Mouse (Mus musculus): ENCODE measurements around the gene Dnmt3a. TPM values are rescaled to one million over a fixed set of nuclear protein-coding genes. Genes with fewer than 3 reads are reported as not detected.

Dnmt3a gene
- total and polyA plus RNA-seq, 3 experiments: 15.5 to 61.5 (median 23.4) TPM

- H3K4me2 ChIP-seq (ENCODE audit: insufficient read depth, low read depth, poor library complexity, severe bottlenecking): no peak overlapping the region
- DNase-seq (ENCODE audit: extremely low read depth): no peak
- H3K9ac ChIP-seq (ENCODE audit: insufficient read depth, low read depth): no peak overlapping the region
- H3K4me3 ChIP-seq (replicated peaks in 1 of 3; ENCODE audit: low read depth in 2 of 3, low read length in 2 of 3, poor library complexity in 1 of 3): no peak overlapping the region
- in situ Hi-C loops (cut with MboI; ENCODE audit: low pct_ligation_motif_present, low pct_unique_long_range_greater_than_20kb, low sequenced_read_pairs) (no loop called here), dilution Hi-C loops (cut with MboI; ENCODE audit: extremely low pct_ligation_motif_present, extremely low pct_unique_long_range_greater_than_20kb, low sequenced_read_pairs) (no loop called here)
- H3K79me2 ChIP-seq (replicated peaks; ENCODE audit: control insufficient read depth, extremely low read depth, insufficient read depth, poor library complexity, severe bottlenecking): no peaks in the 10 kb centered on the region
- H3K27ac ChIP-seq (ENCODE audit: insufficient read depth, low read depth): no peak overlapping the region
- peaks cover 15 to 54% of the 10 kb centered on the region in 2 experiments for H3K36me3 ChIP-seq (replicated peaks in 1 of 2; ENCODE audit: control insufficient read depth in 1 of 2, insufficient read depth in 1 of 2, low read length in 1 of 2)
- no peaks in the 10 kb centered on the region for H3K27me3 ChIP-seq (replicated peaks)
- peaks cover 26 to 88% of the 10 kb centered on the region in 2 experiments for H3K4me1 ChIP-seq (ENCODE audit: control insufficient read depth in 1 of 2, insufficient read depth in 2 of 2)
- H3K9me3 ChIP-seq (replicated peaks; ENCODE audit: low read length): no peaks in the 10 kb centered on the region
- no peak for TF ChIP-seq NRF1 (IDR thresholded peaks at IDR 0.05; ENCODE audit: low read depth, low read length)
- TF ChIP-seq BHLHE40 (IDR thresholded peaks at IDR 0.05; ENCODE audit: low read depth, low read length): no peak
- no peak for TF ChIP-seq PAX5 (IDR thresholded peaks at IDR 0.05; ENCODE audit: low read length)
- no peak for TF ChIP-seq NELFE (IDR thresholded peaks at IDR 0.05; ENCODE audit: low read depth, low read length)
- TF ChIP-seq RAD21 (IDR thresholded peaks at IDR 0.05; ENCODE audit: low read depth, low read length): no peak
- no peak for TF ChIP-seq TBP (conservative IDR thresholded peaks at IDR 0.05; ENCODE audit: low read depth, low read length)
- TF ChIP-seq SIN3A (IDR thresholded peaks at IDR 0.05; ENCODE audit: low read length): no peak
- no peak for TF ChIP-seq SMC3 (IDR thresholded peaks at IDR 0.05; ENCODE audit: low read depth, low read length)
- no peak for TF ChIP-seq MXI1 (IDR thresholded peaks at IDR 0.05; ENCODE audit: low read depth, low read length)
- TF ChIP-seq HCFC1 (IDR thresholded peaks at IDR 0.05; ENCODE audit: low read depth, low read length): no peak
- no peak for TF ChIP-seq MEF2A (IDR thresholded peaks at IDR 0.05; ENCODE audit: borderline replicate concordance, low read depth, low read length)
- TF ChIP-seq TCF12 (IDR thresholded peaks at IDR 0.05; ENCODE audit: low read depth, low read length): no peak
These were observed 52.9 kb downstream of the Dnmt3a start for GRCm38 (mm10) chr12:3858754-3859153.

GRCm38 (mm10) chr12:3859545-3859944 is 53.7 kb downstream of the Dnmt3a start:
- in situ Hi-C loops (cut with MboI; ENCODE audit: low pct_ligation_motif_present, low pct_unique_long_range_greater_than_20kb, low sequenced_read_pairs) (no loop called here), dilution Hi-C loops (cut with MboI; ENCODE audit: extremely low pct_ligation_motif_present, extremely low pct_unique_long_range_greater_than_20kb, low sequenced_read_pairs) (no loop called here)
- no peak overlapping the region for H3K4me3 ChIP-seq (replicated peaks in 1 of 3; ENCODE audit: low read depth in 2 of 3, low read length in 2 of 3, poor library complexity in 1 of 3)
- TF ChIP-seq PAX5 (IDR thresholded peaks at IDR 0.05; ENCODE audit: low read length) (no peak), POLR2AphosphoS2 (IDR thresholded peaks at IDR 0.05; ENCODE audit: low read depth, low read length) (no peak), NELFE (IDR thresholded peaks at IDR 0.05; ENCODE audit: low read depth, low read length) (no peak), ETS1 (conservative IDR thresholded peaks at IDR 0.05; ENCODE audit: low read depth, low read length) (no peak), ELF1 (IDR thresholded peaks at IDR 0.05; ENCODE audit: low read depth, low read length) (no peak), ZC3H11A (IDR thresholded peaks at IDR 0.05; ENCODE audit: low read depth, low read length) (no peak), CHD1 (IDR thresholded peaks at IDR 0.05; ENCODE audit: low read depth, low read length) (no peak), JUND (conservative IDR thresholded peaks at IDR 0.05; ENCODE audit: low read depth, low read length) (no peak), MYC (IDR thresholded peaks at IDR 0.05; ENCODE audit: low read depth, low read length) (no peak), KAT2A (IDR thresholded peaks at IDR 0.05; ENCODE audit: insufficient replicate concordance, low read length) (no peak), MAZ (IDR thresholded peaks at IDR 0.05; ENCODE audit: low read depth, low read length) (no peak), ZMIZ1 (IDR thresholded peaks at IDR 0.05; ENCODE audit: low read depth, low read length) (no peak), SMC3 (IDR thresholded peaks at IDR 0.05; ENCODE audit: low read depth, low read length) (no peak), EP300 (IDR thresholded peaks at IDR 0.05; ENCODE audit: low read length) (no peak), TBP (conservative IDR thresholded peaks at IDR 0.05; ENCODE audit: low read depth, low read length) (no peak), NRF1 (IDR thresholded peaks at IDR 0.05; ENCODE audit: low read depth, low read length) (no peak), TCF12 (IDR thresholded peaks at IDR 0.05; ENCODE audit: low read depth, low read length) (no peak), E2F4 (IDR thresholded peaks at IDR 0.05; ENCODE audit: insufficient replicate concordance, low read depth, low read length) (no peak), USF1 (IDR thresholded peaks at IDR 0.05; ENCODE audit: low read depth, low read length) (no peak), RAD21 (IDR thresholded peaks at IDR 0.05; ENCODE audit: low read depth, low read length) (no peak)
- H3K4me2 ChIP-seq (ENCODE audit: insufficient read depth, low read depth, poor library complexity, severe bottlenecking): no peak overlapping the region
- no peak overlapping the region for H3K9ac ChIP-seq (ENCODE audit: insufficient read depth, low read depth)
- H3K27ac ChIP-seq (ENCODE audit: insufficient read depth, low read depth): no peak overlapping the region
- H3K27me3 ChIP-seq (replicated peaks): no peaks in the 10 kb centered on the region
- no peak for DNase-seq (ENCODE audit: extremely low read depth)
- H3K9me3 ChIP-seq (replicated peaks; ENCODE audit: low read length): no peaks in the 10 kb centered on the region
- H3K79me2 ChIP-seq (replicated peaks; ENCODE audit: control insufficient read depth, extremely low read depth, insufficient read depth, poor library complexity, severe bottlenecking): no peaks in the 10 kb centered on the region
- peaks cover 23 to 81% of the 10 kb centered on the region in 2 experiments for H3K4me1 ChIP-seq (ENCODE audit: control insufficient read depth in 1 of 2, insufficient read depth in 2 of 2)
- peaks cover 15 to 57% of the 10 kb centered on the region in 2 experiments for H3K36me3 ChIP-seq (replicated peaks in 1 of 2; ENCODE audit: control insufficient read depth in 1 of 2, insufficient read depth in 1 of 2, low read length in 1 of 2)

Data from CH12.LX (cell line).